Mouse (Mus musculus): Measurements from ENCODE around the gene Patz1. TPM values are rescaled to one million over a fixed set of nuclear protein-coding genes. Genes with fewer than 3 reads are reported as not detected.

Patz1 gene
- polyA plus RNA-seq, 1 experiment, result 4.9 TPM

- TF ChIP-seq CTCF (IDR thresholded peaks at IDR 0.05; ENCODE audit: control insufficient read depth, insufficient read depth, insufficient replicate concordance, low read depth, low read length) (no peak), POLR2A (IDR thresholded peaks at IDR 0.05; ENCODE audit: control insufficient read depth, low read depth, low read length) (no peak)
- Histone ChIP-seq H3K27me3 (ENCODE audit: control insufficient read depth, insufficient read depth, low read length) (no peaks in the 10 kb centered on the region), H3K4me3 (ENCODE audit: control insufficient read depth, low read depth, low read length) (peak overlapping the region; percentile 59), H3K4me1 (ENCODE audit: control insufficient read depth, insufficient read depth, low read length) (no peaks in the 10 kb centered on the region; the same call in 1 of the 2 replicates), H3K27ac (ENCODE audit: control insufficient read depth, insufficient read depth, low read depth, low read length) (no peak overlapping the region), H3K36me3 (ENCODE audit: control insufficient read depth, insufficient read depth, low read length) (no peaks in the 10 kb centered on the region; the same call in 1 of the 2 replicates)
Observed at GRCm38 (mm10) chr11:3267133-3267532, 21.5 kb upstream of the Patz1 start.

DNA sequence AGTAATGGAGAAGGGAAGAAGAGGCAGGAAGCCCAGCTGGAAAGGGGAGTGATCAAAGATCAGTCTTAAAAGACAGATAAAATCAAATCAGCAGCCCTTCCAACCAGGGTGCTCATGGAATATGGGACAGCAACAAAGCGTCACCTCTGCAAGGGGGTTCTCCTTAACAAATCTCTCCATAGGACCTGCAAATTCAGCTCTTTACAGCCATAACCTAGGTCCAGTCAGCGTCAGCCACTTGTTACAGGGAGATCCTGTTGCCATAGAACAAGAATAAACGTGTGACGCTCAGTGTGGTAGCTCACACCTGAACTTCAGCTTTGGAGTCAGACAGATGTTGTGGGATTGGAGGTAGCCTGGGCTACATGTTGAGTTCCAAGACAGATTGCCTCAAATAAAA, 19.4 kb upstream of the Patz1 start:
- Histone ChIP-seq H3K4me3 (ENCODE audit: control insufficient read depth, low read depth, low read length) (no peak overlapping the region), H3K27ac (ENCODE audit: control insufficient read depth, insufficient read depth, low read depth, low read length) (no peak overlapping the region), H3K36me3 (ENCODE audit: control insufficient read depth, insufficient read depth, low read length) (no peaks in the 10 kb centered on the region), H3K27me3 (ENCODE audit: control insufficient read depth, insufficient read depth, low read length) (no peaks in the 10 kb centered on the region), H3K4me1 (ENCODE audit: control insufficient read depth, insufficient read depth, low read length) (no peaks in the 10 kb centered on the region; the same call in 1 of the 2 replicates)
- TF ChIP-seq POLR2A (IDR thresholded peaks at IDR 0.05; ENCODE audit: control insufficient read depth, low read depth, low read length) (no peak), CTCF (IDR thresholded peaks at IDR 0.05; ENCODE audit: control insufficient read depth, insufficient read depth, insufficient replicate concordance, low read depth, low read length) (no peak)

- Histone ChIP-seq H3K27me3 (ENCODE audit: control insufficient read depth, insufficient read depth, low read length) (no peaks in the 10 kb centered on the region), H3K4me1 (ENCODE audit: control insufficient read depth, insufficient read depth, low read length) (no peaks in the 10 kb centered on the region), H3K4me3 (ENCODE audit: control insufficient read depth, low read depth, low read length) (no peak overlapping the region), H3K36me3 (ENCODE audit: control insufficient read depth, insufficient read depth, low read length) (no peaks in the 10 kb centered on the region), H3K27ac (ENCODE audit: control insufficient read depth, insufficient read depth, low read depth, low read length) (no peak overlapping the region)
- TF ChIP-seq POLR2A (IDR thresholded peaks at IDR 0.05; ENCODE audit: control insufficient read depth, low read depth, low read length) (no peak), CTCF (IDR thresholded peaks at IDR 0.05; ENCODE audit: control insufficient read depth, insufficient read depth, insufficient replicate concordance, low read depth, low read length) (no peak)
Observed at GRCm38 (mm10) chr11:3278351-3278750, 10.3 kb upstream of the Patz1 start.

GRCm38 (mm10) chr11:3279729-3280128, 8.9 kb upstream of the Patz1 start:
- no peak overlapping the region for H3K4me3 ChIP-seq (ENCODE audit: control insufficient read depth, low read depth, low read length)
- no peaks in the 10 kb centered on the region for H3K4me1 ChIP-seq (ENCODE audit: control insufficient read depth, insufficient read depth, low read length)
- H3K27ac ChIP-seq (ENCODE audit: control insufficient read depth, insufficient read depth, low read depth, low read length), result no peak overlapping the region
- no peaks in the 10 kb centered on the region for H3K36me3 ChIP-seq (ENCODE audit: control insufficient read depth, insufficient read depth, low read length)
- TF ChIP-seq CTCF (IDR thresholded peaks at IDR 0.05; ENCODE audit: control insufficient read depth, insufficient read depth, insufficient replicate concordance, low read depth, low read length) (no peak), POLR2A (IDR thresholded peaks at IDR 0.05; ENCODE audit: control insufficient read depth, low read depth, low read length) (no peak)
- no peaks in the 10 kb centered on the region for H3K27me3 ChIP-seq (ENCODE audit: control insufficient read depth, insufficient read depth, low read length)

DNA sequence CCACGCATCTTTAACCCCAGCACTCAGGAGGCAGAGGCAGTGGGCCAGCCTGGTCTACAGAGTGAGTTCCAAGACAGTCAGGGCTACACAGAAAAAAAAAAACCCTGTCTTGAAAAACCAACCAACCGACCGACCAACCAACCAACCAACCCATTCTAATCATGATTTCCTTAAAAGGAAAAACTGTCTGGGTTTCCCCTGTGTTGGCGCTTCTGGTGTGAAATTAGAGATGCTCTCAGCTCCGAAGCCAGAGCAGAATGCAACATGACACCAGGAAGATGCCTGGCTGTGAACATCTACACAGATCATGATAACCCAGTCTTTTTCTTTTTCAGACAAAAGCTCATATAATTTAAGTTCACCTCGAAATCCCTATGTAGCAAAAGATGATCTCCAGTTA, 5.8 kb upstream of the Patz1 start:
- Histone ChIP-seq H3K36me3 (ENCODE audit: control insufficient read depth, insufficient read depth, low read length) (no peaks in the 10 kb centered on the region), H3K27ac (ENCODE audit: control insufficient read depth, insufficient read depth, low read depth, low read length) (no peak overlapping the region), H3K27me3 (ENCODE audit: control insufficient read depth, insufficient read depth, low read length) (no peaks in the 10 kb centered on the region), H3K4me3 (ENCODE audit: control insufficient read depth, low read depth, low read length) (no peak overlapping the region), H3K4me1 (ENCODE audit: control insufficient read depth, insufficient read depth, low read length) (no peaks in the 10 kb centered on the region)
- TF ChIP-seq CTCF (IDR thresholded peaks at IDR 0.05; ENCODE audit: control insufficient read depth, insufficient read depth, insufficient replicate concordance, low read depth, low read length), result no peak
- no peak for TF ChIP-seq POLR2A (IDR thresholded peaks at IDR 0.05; ENCODE audit: control insufficient read depth, low read depth, low read length)

DNA sequence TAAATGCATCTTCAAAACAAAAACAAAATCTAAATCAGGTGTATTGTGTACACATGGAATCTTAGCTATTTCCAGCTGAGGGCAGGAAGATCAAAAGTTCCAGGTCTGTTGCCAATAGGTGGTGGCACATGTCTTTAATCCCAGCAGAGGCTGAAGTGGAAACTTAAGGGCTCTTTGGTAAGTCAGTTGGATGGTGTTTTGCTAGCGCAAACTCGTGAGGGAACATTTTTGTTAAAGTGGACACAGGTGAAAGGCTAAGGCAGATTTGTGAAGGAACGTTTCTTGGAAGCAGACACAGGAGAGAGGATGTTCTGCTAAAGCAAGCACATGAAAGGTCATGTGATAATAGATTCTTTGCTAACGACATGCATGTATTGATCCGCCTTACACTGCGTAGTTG, 5.0 kb upstream of the Patz1 start:
- no peak for TF ChIP-seq CTCF (IDR thresholded peaks at IDR 0.05; ENCODE audit: control insufficient read depth, insufficient read depth, insufficient replicate concordance, low read depth, low read length)
- TF ChIP-seq POLR2A (IDR thresholded peaks at IDR 0.05; ENCODE audit: control insufficient read depth, low read depth, low read length), result no peak
- peaks cover 4% of the 10 kb centered on the region; the same call in 1 of the 2 replicates for H3K4me1 ChIP-seq (ENCODE audit: control insufficient read depth, insufficient read depth, low read length)
- H3K27ac ChIP-seq (ENCODE audit: control insufficient read depth, insufficient read depth, low read depth, low read length), result no peak overlapping the region
- no peaks in the 10 kb centered on the region for H3K27me3 ChIP-seq (ENCODE audit: control insufficient read depth, insufficient read depth, low read length)
- H3K4me3 ChIP-seq (ENCODE audit: control insufficient read depth, low read depth, low read length), result no peak overlapping the region
- H3K36me3 ChIP-seq (ENCODE audit: control insufficient read depth, insufficient read depth, low read length), result no peaks in the 10 kb centered on the region

GRCm38 (mm10) chr11:3285940-3286339, 2.7 kb upstream of the Patz1 start:
- TF ChIP-seq POLR2A (IDR thresholded peaks at IDR 0.05; ENCODE audit: control insufficient read depth, low read depth, low read length) (no peak), CTCF (IDR thresholded peaks at IDR 0.05; ENCODE audit: control insufficient read depth, insufficient read depth, insufficient replicate concordance, low read depth, low read length) (no peak)
- Histone ChIP-seq H3K4me1 (ENCODE audit: control insufficient read depth, insufficient read depth, low read length) (peaks cover 15% of the 10 kb centered on the region), H3K27ac (ENCODE audit: control insufficient read depth, insufficient read depth, low read depth, low read length) (no peak overlapping the region), H3K27me3 (ENCODE audit: control insufficient read depth, insufficient read depth, low read length) (no peaks in the 10 kb centered on the region), H3K4me3 (ENCODE audit: control insufficient read depth, low read depth, low read length) (no peak overlapping the region), H3K36me3 (ENCODE audit: control insufficient read depth, insufficient read depth, low read length) (no peaks in the 10 kb centered on the region)

DNA sequence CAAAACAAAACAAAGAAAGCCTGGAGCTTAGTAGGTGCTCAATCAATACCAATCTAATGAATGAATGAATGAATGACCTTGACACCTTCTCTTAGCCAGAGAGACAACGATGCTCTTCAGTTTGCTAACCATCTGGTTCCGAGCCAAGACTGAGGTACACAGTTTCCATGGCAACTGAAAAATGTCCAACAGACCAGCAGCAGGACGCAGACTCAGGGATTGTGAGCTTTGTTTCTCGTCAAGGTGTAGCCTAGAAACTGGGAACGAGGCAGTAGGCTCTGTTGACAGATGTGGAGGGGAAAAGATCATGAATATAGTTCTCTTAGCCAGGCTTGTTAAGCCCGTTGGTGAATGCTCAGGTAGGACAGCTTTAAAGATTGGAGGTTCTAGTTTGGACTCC, 1.5 kb upstream of the Patz1 start:
- TF ChIP-seq POLR2A (IDR thresholded peaks at IDR 0.05; ENCODE audit: control insufficient read depth, low read depth, low read length), result no peak
- TF ChIP-seq CTCF (IDR thresholded peaks at IDR 0.05; ENCODE audit: control insufficient read depth, insufficient read depth, insufficient replicate concordance, low read depth, low read length), result no peak
- Histone ChIP-seq H3K36me3 (ENCODE audit: control insufficient read depth, insufficient read depth, low read length) (no peaks in the 10 kb centered on the region), H3K27me3 (ENCODE audit: control insufficient read depth, insufficient read depth, low read length) (no peaks in the 10 kb centered on the region), H3K4me3 (ENCODE audit: control insufficient read depth, low read depth, low read length) (no peak overlapping the region), H3K27ac (ENCODE audit: control insufficient read depth, insufficient read depth, low read depth, low read length) (no peak overlapping the region), H3K4me1 (ENCODE audit: control insufficient read depth, insufficient read depth, low read length) (peaks cover 18% of the 10 kb centered on the region)
